Mouse (Mus musculus) stomach, adult 2 months (tissue): ENCODE results near the gene Kank3. TPM values are rescaled to one million over a fixed set of nuclear protein-coding genes. Genes with fewer than 3 reads are reported as not detected.

ENCODE experiments used
- polyA plus RNA-seq: library from polyadenylated mRNA; depleted of rRNA; stranded (reverse); fragments of >200 nt; gene quantifications from 2 replicates; pipeline ENCODE4 v1.2.3, GENCODE M21; 2012; rRNA removed

The Kank3 gene
- 19.7 and 19.8 TPM in 2 replicates for polyA plus RNA-seq

GRCm38 (mm10) chr17:33810334-33811141 is at the start of gene Kank3:
Gene Kank3, plus strand, starts transcription at chr17:33810519.

DNA sequence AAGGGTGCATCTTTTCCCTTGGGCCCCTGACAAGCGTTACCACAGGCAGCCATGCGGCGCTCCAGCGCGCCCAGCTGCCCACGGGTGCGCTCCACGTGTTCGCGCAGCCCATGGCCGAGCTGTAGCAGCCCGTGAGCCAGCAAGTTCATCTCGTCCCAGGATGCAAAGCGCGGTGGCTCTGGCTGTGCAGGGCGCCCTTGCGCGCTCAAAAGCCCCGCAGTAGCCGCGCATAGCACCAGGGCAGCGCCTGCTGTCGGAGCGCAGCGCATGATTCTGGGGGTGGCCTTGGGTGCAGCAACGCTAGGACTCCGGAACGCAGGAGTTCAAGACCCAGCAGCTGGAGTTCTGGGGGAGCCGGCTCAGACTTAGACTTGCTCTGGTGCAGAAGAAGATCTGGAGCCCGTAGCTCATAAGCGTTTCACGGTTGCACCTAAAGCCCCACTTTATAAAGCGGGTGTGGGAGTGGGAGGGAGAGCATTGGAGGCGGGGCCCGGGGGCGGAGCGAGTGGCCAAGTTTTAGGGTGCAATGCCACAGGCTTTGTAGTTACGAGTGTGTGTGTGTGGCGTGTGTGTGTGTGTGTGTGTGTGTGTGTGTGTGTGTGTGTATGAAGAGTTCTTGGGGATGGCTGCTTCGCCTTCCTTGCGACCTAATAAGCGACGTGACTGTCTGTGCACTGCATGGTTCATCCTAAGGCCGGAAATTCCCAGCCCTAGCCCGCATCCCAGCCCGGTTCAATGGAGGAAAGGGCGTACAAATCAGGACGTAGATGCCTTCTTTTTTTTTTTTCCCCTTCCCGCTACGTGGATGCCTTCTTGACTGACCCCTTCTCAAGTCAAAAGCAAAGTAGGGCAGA is 29.0 kb upstream of the Kank3 start, which contains the start of gene Angptl4:
TSS of gene Angptl4 (minus strand) at position 707 of the 854 bp plus-strand sequence.

GRCm38 (mm10) chr17:33824084-33824996 is 14.0 kb downstream of the Kank3 start, which contains the start of the genes Rps28 and Ndufa7:
Gene Rps28, minus strand, starts transcription at chr17:33824562.
Gene Ndufa7, plus strand, starts transcription at chr17:33824572.

GRCm38 (mm10) chr17:33842966-33843795 is 32.9 kb downstream of the Kank3 start, which contains the start of gene Cd320:
Gene Cd320, plus strand, starts transcription at chr17:33843091.

Other genes starting within 250 kb of the Kank3 start
- 36.2 and 39.0 TPM in 2 replicates for gene Zfp414, start 181.4 kb upstream of the Kank3 start, polyA plus RNA-seq
- 0.16 TPM in 1 of 2 replicates, not detected in the other for gene Pram1, start 172.5 kb upstream of the Kank3 start, polyA plus RNA-seq
- gene Hnrnpm, start 123.7 kb upstream of the Kank3 start, polyA plus RNA-seq, result 27.4 and 31.2 TPM in 2 replicates
- 42.8 and 60.2 TPM in 2 replicates for gene March2, start 91.8 kb upstream of the Kank3 start, polyA plus RNA-seq
- gene Rab11b, start 50.0 kb upstream of the Kank3 start, polyA plus RNA-seq, result 166 and 168 TPM in 2 replicates
- 9.7 and 11.8 TPM in 2 replicates for gene Angptl4, start 28.7 kb upstream of the Kank3 start, polyA plus RNA-seq
- 241 and 248 TPM in 2 replicates for gene Rps28, start 14.0 kb downstream of the Kank3 start, polyA plus RNA-seq
- gene Ndufa7, start 14.1 kb downstream of the Kank3 start, polyA plus RNA-seq, result 233 and 376 TPM in 2 replicates
- gene Cd320, start 32.6 kb downstream of the Kank3 start, polyA plus RNA-seq, result 13.4 and 44.6 TPM in 2 replicates
- not detected in 2 replicates for gene Gm7029, start 63.3 kb downstream of the Kank3 start, polyA plus RNA-seq
- gene Kifc1, start 80.1 kb downstream of the Kank3 start, polyA plus RNA-seq, result 2.8 and 3.9 TPM in 2 replicates
- 0.18 and 0.26 TPM in 2 replicates for gene Platr17, start 94.6 kb downstream of the Kank3 start, polyA plus RNA-seq
- gene Daxx, start 98.9 kb downstream of the Kank3 start, polyA plus RNA-seq, result 25.6 and 26.2 TPM in 2 replicates
- 92.0 and 99.2 TPM in 2 replicates for gene Tapbp, start 105.4 kb downstream of the Kank3 start, polyA plus RNA-seq
- gene Zbtb22, start 105.4 kb downstream of the Kank3 start, polyA plus RNA-seq, result 45.0 and 64.9 TPM in 2 replicates
- 89.5 and 105 TPM in 2 replicates for gene Rgl2, start 119.0 kb downstream of the Kank3 start, polyA plus RNA-seq
- 5.2 and 6.8 TPM in 2 replicates for gene Pfdn6, start 129.8 kb downstream of the Kank3 start, polyA plus RNA-seq
- gene Wdr46, start 130.1 kb downstream of the Kank3 start, polyA plus RNA-seq, result 8.8 and 11.1 TPM in 2 replicates
- 16.9 and 20.2 TPM in 2 replicates for gene B3galt4, start 141.0 kb downstream of the Kank3 start, polyA plus RNA-seq
- 30.6 and 32.9 TPM in 2 replicates for gene Vps52, start 145.3 kb downstream of the Kank3 start, polyA plus RNA-seq
- gene Rps18, start 145.5 kb downstream of the Kank3 start, polyA plus RNA-seq, result 111 and 142 TPM in 2 replicates
- gene H2-K1, start 189.8 kb downstream of the Kank3 start, polyA plus RNA-seq, result 1,329 and 1,533 TPM in 2 replicates
- gene Ring1, start 214.2 kb downstream of the Kank3 start, polyA plus RNA-seq, result 16.2 and 20.2 TPM in 2 replicates
- gene H2-Ke6, start 217.5 kb downstream of the Kank3 start, polyA plus RNA-seq, result 42.2 and 91.2 TPM in 2 replicates
- gene Slc39a7, start 221.2 kb downstream of the Kank3 start, polyA plus RNA-seq, result 101 and 145 TPM in 2 replicates
- 41.3 and 55.6 TPM in 2 replicates for gene Rxrb, start 221.3 kb downstream of the Kank3 start, polyA plus RNA-seq
- 1.1 and 2.3 TPM in 2 replicates for gene Col11a2, start 228.9 kb downstream of the Kank3 start, polyA plus RNA-seq